Mouse (Mus musculus) testis, postnatal 10 days (tissue): ENCODE measurements around the gene Rbfox3.
A peak's percentile ranks its signal among the peaks of the same experiment; 100 is the strongest.

ENCODE experiments used
- DNase-seq: peaks from one replicate; pipeline ENCODE4 v3.0.0; 2021; ENCODE audit warnings: low spot score

The Rbfox3 gene

GRCm38 (mm10) chr11:118726430-118726829 lies 185.0 kb downstream of the Rbfox3 start:
- DNase-seq, result no peak

- DNase-seq, result no peak
Measured at GRCm38 (mm10) chr11:118724423-118724822, 187.0 kb downstream of the Rbfox3 start.

DNA sequence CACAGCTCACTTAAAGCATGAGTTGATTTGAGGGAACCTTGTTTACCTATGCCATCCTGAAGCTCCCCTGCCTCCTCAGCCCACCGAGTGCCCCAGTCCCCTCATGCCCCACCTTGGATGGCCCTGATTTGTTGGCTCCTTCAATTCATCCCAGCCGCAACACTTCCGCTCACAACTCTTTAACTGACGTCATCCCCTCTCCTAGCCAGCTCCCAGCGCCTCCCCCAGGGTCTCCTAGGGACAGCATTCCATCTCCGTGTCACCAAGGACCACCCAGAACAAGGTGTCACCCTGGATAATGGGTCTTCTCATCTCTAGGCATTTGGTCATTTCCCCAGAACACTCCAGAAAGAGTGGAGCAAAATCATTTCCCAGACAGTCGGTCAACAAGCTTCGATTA lies 188.2 kb downstream of the Rbfox3 start:
- DNase-seq, result no peak

GRCm38 (mm10) chr11:118721898-118722297 lies 189.5 kb downstream of the Rbfox3 start:
- no peak for DNase-seq

GRCm38 (mm10) chr11:118714601-118715524 lies 196.5 kb downstream of the Rbfox3 start:
- no peak for DNase-seq

- no peak for DNase-seq
Measured at GRCm38 (mm10) chr11:118712761-118713160, 198.6 kb downstream of the Rbfox3 start.

DNA sequence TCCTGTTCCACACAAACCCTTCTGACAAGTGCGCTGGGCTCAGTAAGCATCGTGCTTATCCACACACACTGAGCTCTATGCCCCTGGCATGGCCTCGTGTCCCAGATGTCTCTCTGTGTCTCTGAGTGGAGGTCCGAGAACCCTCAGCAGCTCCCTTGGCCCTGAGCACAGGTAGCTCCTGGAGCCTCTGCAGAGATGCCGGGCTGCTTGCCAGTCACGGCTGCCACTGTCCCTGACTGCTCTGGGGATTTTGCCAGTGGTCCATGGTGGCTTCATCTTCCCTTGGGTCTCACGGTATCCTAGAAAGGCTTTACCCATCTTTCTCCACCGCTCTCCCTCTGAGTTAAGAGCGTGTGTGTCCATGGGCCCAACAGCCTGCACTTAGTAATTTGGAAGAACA lies 199.3 kb downstream of the Rbfox3 start:
- no peak for DNase-seq

DNA sequence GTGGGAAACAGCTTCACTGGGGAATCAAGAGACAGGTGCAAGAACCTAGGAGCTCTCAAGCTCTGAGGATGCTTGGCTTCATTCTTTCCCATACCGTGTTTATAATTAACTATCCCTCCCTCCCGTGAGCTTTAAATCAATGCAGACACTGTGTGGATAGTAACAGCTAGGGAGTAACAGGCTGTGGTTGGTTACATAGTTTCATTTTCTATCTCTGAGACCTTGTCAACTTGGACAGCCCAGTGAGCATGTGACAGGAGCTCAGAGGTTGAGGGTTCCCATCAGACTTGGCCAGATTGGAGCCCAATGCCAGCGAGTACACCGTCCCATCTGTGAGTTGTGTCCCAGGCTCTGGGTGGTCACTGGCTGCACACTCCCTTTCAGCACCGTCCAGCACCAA lies 201.4 kb downstream of the Rbfox3 start:
- DNase-seq, result no peak

DNA sequence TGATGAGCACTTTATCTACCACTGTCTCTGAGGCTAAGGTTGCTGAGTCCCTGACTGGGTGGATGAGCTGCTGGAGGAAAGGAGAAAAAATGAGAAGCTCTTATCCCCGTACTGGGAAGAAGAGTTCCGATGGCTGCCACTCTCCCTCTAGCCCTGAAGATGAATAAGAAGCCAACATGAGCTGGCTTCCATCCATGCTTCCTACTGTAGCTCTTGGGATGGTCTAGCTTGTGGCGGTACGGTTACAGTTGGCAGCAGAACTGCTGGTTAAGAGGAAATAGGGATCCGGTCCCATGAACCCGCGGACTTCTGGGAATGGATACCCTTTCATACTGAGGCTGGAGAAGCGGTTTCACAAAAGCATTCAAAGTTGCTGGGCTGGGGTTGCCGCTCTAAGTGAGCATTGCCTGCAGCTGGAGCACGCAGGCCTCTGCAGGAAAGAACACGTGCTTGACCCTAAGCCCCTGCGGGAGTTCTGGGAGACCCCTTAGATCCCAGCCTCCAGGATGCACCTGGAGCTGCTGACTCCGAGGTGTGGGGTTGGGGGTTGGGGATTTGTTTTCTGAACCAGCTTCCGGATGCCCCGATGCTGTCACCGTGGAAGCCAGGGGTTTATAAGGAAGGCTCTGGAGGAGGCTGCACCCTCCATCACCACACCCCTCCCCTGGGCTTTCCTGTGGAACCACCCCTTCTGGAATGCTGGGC lies 215.0 kb downstream of the Rbfox3 start:
- DNase-seq, result no peak

GRCm38 (mm10) chr11:118693276-118693675 lies 218.1 kb downstream of the Rbfox3 start:
- DNase-seq, result no peak

GRCm38 (mm10) chr11:118690262-118690661 lies 221.1 kb downstream of the Rbfox3 start:
- DNase-seq, result no peak

- DNase-seq, result peak; percentile 67
Measured at GRCm38 (mm10) chr11:118685397-118685796, 226.0 kb downstream of the Rbfox3 start.

DNA sequence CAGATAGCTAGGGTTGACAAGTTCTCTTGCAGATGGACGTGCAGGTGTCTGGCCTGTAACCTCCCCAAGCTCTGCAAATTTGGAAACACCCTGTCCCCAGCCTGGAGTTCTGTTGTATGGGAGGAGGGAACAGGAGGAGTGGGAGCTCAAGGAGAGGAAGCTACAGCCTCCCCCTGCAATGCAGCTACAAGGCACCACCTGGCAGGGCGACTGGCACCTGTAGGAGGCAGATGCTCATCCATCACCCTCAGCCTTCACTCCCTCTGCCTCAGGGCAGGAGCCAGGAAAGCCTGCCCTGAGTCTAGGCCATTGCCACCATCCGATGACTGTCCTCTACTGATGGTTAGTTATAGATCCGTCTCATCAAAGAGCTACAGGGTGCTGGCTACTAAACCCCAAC lies 226.7 kb downstream of the Rbfox3 start:
- no peak for DNase-seq

DNA sequence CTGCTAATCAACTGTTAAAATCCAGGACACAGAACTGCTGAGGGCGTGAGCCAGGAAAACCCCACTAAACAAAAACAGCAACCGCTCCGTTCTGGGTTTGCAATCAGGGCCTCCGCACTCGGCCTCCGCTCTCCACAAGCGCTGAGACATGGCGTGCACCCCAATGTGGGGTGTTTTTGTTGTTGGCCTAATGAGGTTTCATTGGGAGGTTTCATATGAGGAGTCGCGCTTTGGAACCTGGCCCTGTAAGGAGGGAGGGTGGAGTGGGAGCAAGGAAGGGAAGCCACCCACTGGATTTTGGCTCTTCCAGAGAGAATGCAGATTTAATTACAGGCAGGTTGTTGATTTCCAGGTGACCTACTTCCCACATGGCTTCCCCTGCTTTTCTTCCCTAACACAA lies 230.7 kb downstream of the Rbfox3 start:
- DNase-seq, result no peak

GRCm38 (mm10) chr11:118679736-118680410 lies 231.5 kb downstream of the Rbfox3 start:
- no peak for DNase-seq

GRCm38 (mm10) chr11:118678515-118679104 lies 232.8 kb downstream of the Rbfox3 start:
- no peak for DNase-seq

DNA sequence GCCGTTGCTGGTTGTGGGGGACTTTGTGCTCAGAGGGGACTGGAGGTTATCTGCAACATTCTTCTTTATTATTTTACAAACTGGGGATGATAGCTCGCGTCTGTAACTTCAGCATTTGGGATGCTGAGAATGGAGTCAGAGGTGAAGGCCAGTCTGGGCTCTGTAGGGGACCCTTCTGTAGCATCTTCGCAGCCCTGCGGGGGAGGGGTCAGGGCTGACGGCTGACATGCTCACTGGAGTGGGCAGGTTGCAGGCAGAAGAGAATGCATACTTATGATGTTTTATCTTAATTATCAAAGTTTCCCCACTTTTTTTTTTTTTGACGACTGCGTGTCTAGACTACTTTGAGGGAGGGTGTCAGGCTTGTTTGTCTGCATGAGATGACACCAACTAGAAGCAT lies 234.1 kb downstream of the Rbfox3 start:
- no peak for DNase-seq

DNA sequence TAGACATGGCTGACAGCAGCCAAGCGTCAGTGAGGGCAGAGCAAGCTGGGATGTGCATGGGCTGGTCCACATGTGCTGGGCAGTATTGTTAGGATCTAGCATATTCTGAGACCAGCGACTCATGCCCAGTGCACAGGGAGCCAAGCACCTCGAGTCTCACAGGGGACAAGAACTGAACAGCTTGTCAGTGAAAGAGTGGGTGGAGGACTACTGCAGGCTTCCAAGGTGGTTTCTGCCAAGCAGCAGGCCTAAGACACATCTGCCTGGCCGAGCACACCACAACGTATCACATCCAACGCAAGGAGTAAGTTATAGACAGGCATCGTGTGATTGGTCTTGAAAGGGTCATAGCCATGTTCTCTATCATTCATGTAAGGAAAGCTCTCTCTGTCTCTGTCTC lies 235.0 kb downstream of the Rbfox3 start:
- DNase-seq, result no peak

GRCm38 (mm10) chr11:118671958-118672357 lies 239.4 kb downstream of the Rbfox3 start:
- no peak for DNase-seq

- no peak for DNase-seq
Measured at GRCm38 (mm10) chr11:118671216-118671615, 240.2 kb downstream of the Rbfox3 start.

GRCm38 (mm10) chr11:118669820-118670219 lies 241.6 kb downstream of the Rbfox3 start:
- no peak for DNase-seq

GRCm38 (mm10) chr11:118668351-118668750 lies 243.0 kb downstream of the Rbfox3 start:
- no peak for DNase-seq
